Mouse (Mus musculus): ENCODE results near the gene Wnt11. TPM values are rescaled to one million over a fixed set of nuclear protein-coding genes. Genes with fewer than 3 reads are reported as not detected.

Wnt11 gene
- polyA plus RNA-seq, 1 experiment = 6.3 TPM

- TF ChIP-seq MYOD1 (IDR thresholded peaks at IDR 0.05; ENCODE audit: control insufficient read depth in 1 of 3, insufficient read length in 2 of 3, low read depth in 2 of 3) (no peak), REST (IDR thresholded peaks at IDR 0.05; ENCODE audit: insufficient read depth, insufficient read length) (no peak), TCF3 (IDR thresholded peaks at IDR 0.05; ENCODE audit: insufficient read length, low read depth) (no peak), POLR2AphosphoS2 (IDR thresholded peaks at IDR 0.05; ENCODE audit: insufficient read length, low read depth) (no peak)
- Histone ChIP-seq H3ac (ENCODE audit: control insufficient read depth, insufficient read length) (no peak overlapping the region), H3K27me3 (ENCODE audit: control insufficient read depth, insufficient read depth, insufficient read length) (peaks cover 23% of the 10 kb centered on the region), H3K79me2 (ENCODE audit: control insufficient read depth, insufficient read depth) (no peaks in the 10 kb centered on the region), H3K4me2 (ENCODE audit: low read depth) (peak overlapping the region; percentile 21), H3K36me3 (ENCODE audit: control insufficient read depth, insufficient read depth) (no peaks in the 10 kb centered on the region), H3K4me3 (no peak overlapping the region)
Observed at GRCm38 (mm10) chr7:98828052-98828451, 6.9 kb upstream of the Wnt11 start.

DNA sequence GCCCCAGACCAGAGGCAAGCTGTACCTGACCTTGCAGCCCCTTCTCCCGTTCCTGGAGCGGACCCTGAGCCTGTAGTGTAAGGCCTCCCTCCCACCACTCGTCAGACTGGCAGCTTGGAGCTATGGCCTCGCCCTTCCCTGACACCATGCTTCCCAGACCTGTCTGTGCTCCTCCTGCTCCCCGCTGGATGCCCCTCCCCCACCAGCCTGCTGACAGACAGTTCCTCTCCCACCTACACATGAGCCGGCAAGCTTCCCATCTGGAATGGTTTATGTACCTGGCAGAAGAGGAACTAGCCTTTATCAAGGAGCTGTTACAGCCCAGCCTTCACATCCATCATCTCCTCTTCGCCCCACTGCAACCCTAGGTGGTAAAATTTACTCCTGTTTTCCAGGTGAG lies 6.0 kb upstream of the Wnt11 start:
- H3K79me2 ChIP-seq (ENCODE audit: control insufficient read depth, insufficient read depth) = no peaks in the 10 kb centered on the region
- no peak for TF ChIP-seq E2F4 (IDR thresholded peaks at IDR 0.05; ENCODE audit: insufficient read depth)
- TF ChIP-seq SRF (IDR thresholded peaks at IDR 0.05; ENCODE audit: control insufficient read depth, insufficient read length, low read depth) = no peak
- no peak for TF ChIP-seq CEBPB (IDR thresholded peaks at IDR 0.05; ENCODE audit: insufficient read depth, poor library complexity, severe bottlenecking)
- no peak for TF ChIP-seq MAX (IDR thresholded peaks at IDR 0.05; ENCODE audit: low read depth)
- TF ChIP-seq TCF3 (IDR thresholded peaks at IDR 0.05; ENCODE audit: insufficient read length, low read depth) = no peak
- TF ChIP-seq TCF12 (IDR thresholded peaks at IDR 0.05; ENCODE audit: insufficient read depth, poor library complexity, severe bottlenecking) = no peak
- no peak for TF ChIP-seq REST (IDR thresholded peaks at IDR 0.05; ENCODE audit: insufficient read depth, insufficient read length)
- TF ChIP-seq POLR2AphosphoS2 (IDR thresholded peaks at IDR 0.05; ENCODE audit: insufficient read length, low read depth) = no peak
- TF ChIP-seq USF1 (IDR thresholded peaks at IDR 0.05; ENCODE audit: low read depth) = no peak
- no peak for TF ChIP-seq MYOG (IDR thresholded peaks at IDR 0.05; ENCODE audit: control insufficient read depth in 1 of 3, insufficient read depth in 1 of 3, insufficient read length in 2 of 3, low read depth in 2 of 3)
- no peak for TF ChIP-seq MYOD1 (IDR thresholded peaks at IDR 0.05; ENCODE audit: control insufficient read depth in 1 of 3, insufficient read length in 2 of 3, low read depth in 2 of 3)
- no peak for TF ChIP-seq POLR2A (IDR thresholded peaks at IDR 0.05; ENCODE audit: insufficient read length, low read depth)
- H3K27me3 ChIP-seq (ENCODE audit: control insufficient read depth, insufficient read depth, insufficient read length) = peaks cover 25% of the 10 kb centered on the region

GRCm38 (mm10) chr7:98831290-98831689 lies 3.6 kb upstream of the Wnt11 start:
- H3K4me3 ChIP-seq = no peak overlapping the region
- H3K27me3 ChIP-seq (ENCODE audit: control insufficient read depth, insufficient read depth, insufficient read length) = peaks cover 47% of the 10 kb centered on the region
- H3K36me3 ChIP-seq (ENCODE audit: control insufficient read depth, insufficient read depth) = no peaks in the 10 kb centered on the region
- no peak overlapping the region for H3K4me2 ChIP-seq (ENCODE audit: low read depth)
- no peak overlapping the region for H3ac ChIP-seq (ENCODE audit: control insufficient read depth, insufficient read length)
- H3K79me2 ChIP-seq (ENCODE audit: control insufficient read depth, insufficient read depth) = no peaks in the 10 kb centered on the region
- TF ChIP-seq TCF12 (IDR thresholded peaks at IDR 0.05; ENCODE audit: insufficient read depth, poor library complexity, severe bottlenecking) (no peak), REST (IDR thresholded peaks at IDR 0.05; ENCODE audit: insufficient read depth, insufficient read length) (no peak), TCF3 (IDR thresholded peaks at IDR 0.05; ENCODE audit: insufficient read length, low read depth) (no peak), MYOG (IDR thresholded peaks at IDR 0.05; ENCODE audit: control insufficient read depth in 1 of 3, insufficient read depth in 1 of 3, insufficient read length in 2 of 3, low read depth in 2 of 3) (no peak), POLR2AphosphoS2 (IDR thresholded peaks at IDR 0.05; ENCODE audit: insufficient read length, low read depth) (no peak), CEBPB (IDR thresholded peaks at IDR 0.05; ENCODE audit: insufficient read depth, poor library complexity, severe bottlenecking) (no peak), USF1 (IDR thresholded peaks at IDR 0.05; ENCODE audit: low read depth) (no peak), SRF (IDR thresholded peaks at IDR 0.05; ENCODE audit: control insufficient read depth, insufficient read length, low read depth) (no peak), MAX (IDR thresholded peaks at IDR 0.05; ENCODE audit: low read depth) (no peak), POLR2A (IDR thresholded peaks at IDR 0.05; ENCODE audit: insufficient read length, low read depth) (no peak), E2F4 (IDR thresholded peaks at IDR 0.05; ENCODE audit: insufficient read depth) (no peak), MYOD1 (IDR thresholded peaks at IDR 0.05; ENCODE audit: control insufficient read depth in 1 of 3, insufficient read length in 2 of 3, low read depth in 2 of 3) (no peak)

More for the DNA sequence above, 6.0 kb upstream of the Wnt11 start:
- no peak overlapping the region for H3ac ChIP-seq (ENCODE audit: control insufficient read depth, insufficient read length)
- no peak overlapping the region for H3K4me2 ChIP-seq (ENCODE audit: low read depth)
- H3K36me3 ChIP-seq (ENCODE audit: control insufficient read depth, insufficient read depth) = no peaks in the 10 kb centered on the region
- no peak overlapping the region for H3K4me3 ChIP-seq

DNA sequence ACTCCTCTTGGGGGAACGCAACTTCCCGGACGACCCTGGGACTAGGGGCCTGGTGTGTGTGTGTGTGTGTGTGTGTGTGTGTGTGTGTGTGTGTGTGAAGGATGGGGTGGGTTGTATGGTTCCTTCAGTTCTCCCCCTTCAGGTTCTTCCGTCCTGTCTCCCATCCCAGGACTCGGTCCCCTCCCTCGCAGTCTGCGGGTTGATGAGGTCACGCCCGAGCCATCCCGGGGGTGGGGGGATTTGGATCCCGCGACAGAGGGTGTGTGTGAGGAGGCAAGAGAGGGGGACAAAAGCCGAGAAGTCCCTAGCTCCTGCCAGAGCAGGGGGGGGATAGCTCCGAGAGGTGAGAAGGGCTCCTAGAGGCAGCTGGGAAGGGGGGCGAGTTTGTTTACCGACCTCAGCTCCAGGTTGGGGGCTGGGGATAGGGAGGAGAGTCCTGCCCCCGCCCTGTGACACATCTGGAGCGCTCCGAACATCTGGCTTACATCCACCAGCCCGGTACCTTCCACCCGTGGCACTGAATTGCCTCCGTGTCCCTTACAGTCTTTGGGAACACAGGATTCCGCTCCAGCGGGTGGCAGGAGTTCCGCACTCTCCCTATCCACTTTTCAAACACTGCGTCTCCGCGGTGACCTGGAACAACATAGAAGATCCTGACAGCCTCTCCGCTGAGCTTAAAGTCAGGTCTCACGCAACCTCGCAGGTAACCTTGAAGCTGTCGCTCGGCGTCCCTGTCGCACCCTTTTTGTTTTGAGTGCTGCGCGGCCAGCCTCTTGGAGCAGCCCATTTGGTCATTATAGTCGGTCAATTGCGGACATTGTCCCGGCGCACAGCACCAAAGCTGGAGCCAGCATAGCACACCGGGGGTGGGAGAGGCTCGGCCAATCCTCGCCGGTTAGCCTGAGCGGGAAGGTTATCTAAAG lies 868 bp downstream of the Wnt11 start:
- Histone ChIP-seq H3K27me3 (ENCODE audit: control insufficient read depth, insufficient read depth, insufficient read length) (peaks cover 49% of the 10 kb centered on the region), H3K79me2 (ENCODE audit: control insufficient read depth, insufficient read depth) (no peaks in the 10 kb centered on the region), H3K4me2 (ENCODE audit: low read depth) (peak overlapping the region; percentile 97), H3ac (ENCODE audit: control insufficient read depth, insufficient read length) (peak overlapping the region; percentile 1), H3K36me3 (ENCODE audit: control insufficient read depth, insufficient read depth) (no peaks in the 10 kb centered on the region), H3K4me3 (peak overlapping the region; percentile 24)
- TF ChIP-seq CEBPB (IDR thresholded peaks at IDR 0.05; ENCODE audit: insufficient read depth, poor library complexity, severe bottlenecking) = no peak
- no peak for TF ChIP-seq MYOD1 (IDR thresholded peaks at IDR 0.05; ENCODE audit: control insufficient read depth in 1 of 3, insufficient read length in 2 of 3, low read depth in 2 of 3)
- TF ChIP-seq MYOG (IDR thresholded peaks at IDR 0.05; ENCODE audit: control insufficient read depth in 1 of 3, insufficient read depth in 1 of 3, insufficient read length in 2 of 3, low read depth in 2 of 3) = no peak
- TF ChIP-seq POLR2A (IDR thresholded peaks at IDR 0.05; ENCODE audit: insufficient read length, low read depth) = no peak
- no peak for TF ChIP-seq TCF12 (IDR thresholded peaks at IDR 0.05; ENCODE audit: insufficient read depth, poor library complexity, severe bottlenecking)
